Mouse (Mus musculus) stomach, postnatal 0 days (tissue): ENCODE data around the gene Atp2a2.

Source experiments
- CTCF ChIP-seq: IDR thresholded peaks from 2 replicates; pipeline ENCODE4 v1.5.1; 2016; ENCODE audit warnings: antibody characterized with exemption, low read depth, mild to moderate bottlenecking, moderate library complexity
- EP300 ChIP-seq: optimal IDR thresholded peaks from 2 replicates; pipeline ENCODE3; 2016; ENCODE audit warnings: antibody characterized with exemption

DNA sequence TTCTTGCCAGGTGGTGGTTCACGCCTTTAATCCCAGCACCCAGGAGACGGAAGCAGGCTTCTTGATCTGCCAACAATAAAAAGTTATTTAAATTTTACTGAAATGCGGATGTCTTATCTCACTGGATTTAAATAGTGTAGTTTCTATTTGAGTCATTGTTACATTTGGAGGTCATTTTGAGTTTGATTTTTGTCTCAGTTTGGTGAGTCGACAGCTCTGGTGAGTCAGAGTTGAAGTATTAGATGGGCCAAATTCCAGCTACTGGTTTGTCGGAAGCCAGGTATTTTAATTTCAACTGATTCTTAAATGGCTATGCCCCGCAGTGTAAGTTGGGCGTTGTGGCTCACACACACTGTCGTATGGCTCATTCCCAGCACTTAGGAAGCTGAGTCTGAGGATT lies 70.8 kb downstream of the Atp2a2 start:
- TF ChIP-seq CTCF (no peak), EP300 (no peak)
